Comparison of ENCODE assay signal across 11 mouse cellular contexts in the genomic region with DNA sequence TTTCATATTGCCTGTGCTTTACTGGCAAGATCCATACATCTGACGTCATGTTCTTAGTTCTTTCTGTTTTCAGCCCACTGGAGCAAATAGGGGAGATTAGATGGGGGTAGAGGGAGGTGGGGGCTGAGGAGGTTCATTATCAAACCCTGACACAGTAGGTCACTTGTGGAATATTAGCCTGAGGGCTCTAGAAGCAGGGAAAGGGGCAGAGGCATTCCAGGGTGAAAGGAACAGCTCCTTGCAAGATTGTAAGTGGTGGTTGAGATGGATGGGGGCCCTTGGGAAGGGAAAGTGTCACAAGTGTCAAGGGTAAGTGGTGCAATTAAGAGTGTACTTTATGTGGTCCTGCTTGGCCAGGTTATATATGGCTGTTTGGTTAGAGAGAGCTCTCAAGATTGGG.
"Had no signal": no experiment of that assay in that cellular context is flagged by ENCODE, and none has a peak within 500 bp of the region (broad histone marks: within the 10 kb centered on the region; RNA-seq: fewer than 3 reads in every experiment).

No protein-coding gene starts in this region.

- DNase-seq: retina, postnatal 1 day; right cerebral cortex, adult 18-20 months; right cerebral cortex, postnatal 14 days; right cerebral cortex, postnatal 4 days; spleen, adult 18-20 months; thymus, adult 18-20 months; thymus, adult 2 months; thymus, postnatal 14 days; thymus, postnatal 25 days; thymus, postnatal 36 days; thymus, postnatal 4 days had no signal
